Mouse (Mus musculus) midbrain, embryonic 11.5 days (tissue): ENCODE data around the gene Gm10073. TPM values are rescaled to one million over a fixed set of nuclear protein-coding genes. Genes with fewer than 3 reads are reported as not detected.
"Not testable (repeated sequence)": the region's sequence is repeated elsewhere in the genome, so short reads cannot be mapped to it uniquely, and the experiment has no call there.

Experiments used
- ATAC-seq: fragments of 200-750 bp; cut with Nextera tagmentation; 2 replicates; pipeline ENCODE4 v1.8.0; 2017; ENCODE audit warnings: moderate TSS enrichment, moderate library complexity; ENCODE audit not compliant: low FRiP score
- DNase-seq: peaks from one replicate; pipeline ENCODE4 v3.0.0; 2015; ENCODE audit warnings: low spot score; ENCODE audit errors: missing footprints
- H3K27ac ChIP-seq: fragments of 300-500 bp; sonication (generic); 2 replicates; pipeline ENCODE4 v1.5.1; 2014; ENCODE audit warnings: low read depth, low read length
- H3K27me3 ChIP-seq: fragments of 300-500 bp; sonication (generic); 2 replicates; pipeline ENCODE4 v1.6.1; 2014; ENCODE audit warnings: mild to moderate bottlenecking, low read length, moderate library complexity, mixed read lengths; ENCODE audit not compliant: control insufficient read depth, insufficient read depth
- H3K36me3 ChIP-seq: fragments of 300-500 bp; sonication (generic); 2 replicates; pipeline ENCODE4 v1.6.1; 2014; ENCODE audit warnings: mild to moderate bottlenecking, low read length, moderate library complexity, mixed read lengths; ENCODE audit not compliant: control insufficient read depth, insufficient read depth
- H3K4me1 ChIP-seq: fragments of 300-500 bp; sonication (generic); 2 replicates; pipeline ENCODE4 v1.6.1; 2014; ENCODE audit warnings: low read length; ENCODE audit not compliant: control insufficient read depth, insufficient read depth
- H3K4me2 ChIP-seq: fragments of 300-500 bp; sonication (generic); 2 replicates; pipeline ENCODE4 v1.6.1; 2014; ENCODE audit warnings: mild to moderate bottlenecking, moderate library complexity
- H3K4me3 ChIP-seq: fragments of 300-500 bp; sonication (generic); 2 replicates; pipeline ENCODE4 v1.5.1; 2014; ENCODE audit warnings: low read depth, low read length
- H3K9ac ChIP-seq: fragments of 300-500 bp; sonication (generic); 2 replicates; pipeline ENCODE4 v1.6.1; 2014; ENCODE audit warnings: low read length
- H3K9me3 ChIP-seq: fragments of 300-500 bp; sonication (generic); 2 replicates; pipeline ENCODE4 v1.6.1; 2016; ENCODE audit warnings: low read length; ENCODE audit not compliant: control insufficient read depth
- WGBS: fragments of 180-500 bp; shearing (Covaris S2); extraction: QIAGEN DNeasy Blood & Tissue Kit; methylation state at CpG from one replicate; pipeline ENCODE4 v1.1.7; 2014; 5-methylcytosine and 5-hydroxymethylcytosine counted together
- polyA plus RNA-seq: library from polyadenylated mRNA; unstranded; fragments of >200 nt; fragmentation: Nextera tagmentation; extraction: Ambion mirVana; gene quantifications from 2 replicates; pipeline ENCODE4 v1.2.1, GENCODE M21; 2014

The Gm10073 gene
- polyA plus RNA-seq, 1 experiment from 2014 or later = 7.5 TPM

- ATAC-seq (no peak), DNase-seq (no peak)
- Histone ChIP-seq H3K9me3 (no peaks in the 10 kb centered on the region), H3K36me3 (no peaks in the 10 kb centered on the region), H3K27me3 (no peaks in the 10 kb centered on the region), H3K4me1 (no peaks in the 10 kb centered on the region), H3K27ac (no peak overlapping the region), H3K9ac (no peak overlapping the region), H3K4me3 (no peak overlapping the region), H3K4me2 (no peak overlapping the region)
- 97% methylated on average over 3 of the region's 3 CpGs for WGBS
Measured at GRCm38 (mm10) chr8:106585671-106586037, 12.4 kb upstream of the Gm10073 start.

GRCm38 (mm10) chr8:106584942-106585670 is 11.8 kb upstream of the Gm10073 start:
- no peaks in the 10 kb centered on the region for H3K4me1 ChIP-seq
- no peak overlapping the region for H3K9ac ChIP-seq
- H3K27me3 ChIP-seq = no peaks in the 10 kb centered on the region
- H3K4me2 ChIP-seq = no peak overlapping the region
- no peaks in the 10 kb centered on the region for H3K9me3 ChIP-seq
- ATAC-seq (no peak), DNase-seq (no peak)
- WGBS = 80% methylated on average over 11 of the region's 11 CpGs
- H3K36me3 ChIP-seq = no peaks in the 10 kb centered on the region
- H3K27ac ChIP-seq = no peak overlapping the region
- H3K4me3 ChIP-seq = no peak overlapping the region

- H3K9me3 ChIP-seq = no peaks in the 10 kb centered on the region
- H3K27ac ChIP-seq = no peak overlapping the region
- H3K27me3 ChIP-seq = no peaks in the 10 kb centered on the region
- no peak for DNase-seq
- H3K36me3 ChIP-seq = no peaks in the 10 kb centered on the region
- H3K4me1 ChIP-seq = no peaks in the 10 kb centered on the region
- H3K9ac ChIP-seq = no peak overlapping the region
- no peak overlapping the region for H3K4me3 ChIP-seq
- no peak overlapping the region for H3K4me2 ChIP-seq
- ATAC-seq = no peak
- WGBS = 74% methylated on average over 6 of the region's 6 CpGs
Measured at GRCm38 (mm10) chr8:106581344-106582088, 8.3 kb upstream of the Gm10073 start.

GRCm38 (mm10) chr8:106579510-106579909 is 6.2 kb upstream of the Gm10073 start:
- Histone ChIP-seq H3K4me3 (no peak overlapping the region), H3K27ac (no peak overlapping the region), H3K36me3 (no peaks in the 10 kb centered on the region), H3K4me2 (no peak overlapping the region), H3K27me3 (no peaks in the 10 kb centered on the region), H3K9me3 (no peaks in the 10 kb centered on the region), H3K9ac (no peak overlapping the region), H3K4me1 (no peaks in the 10 kb centered on the region)
- no peak for ATAC-seq
- 80% methylated on average over 2 of the region's 2 CpGs for WGBS
- DNase-seq = no peak

DNA sequence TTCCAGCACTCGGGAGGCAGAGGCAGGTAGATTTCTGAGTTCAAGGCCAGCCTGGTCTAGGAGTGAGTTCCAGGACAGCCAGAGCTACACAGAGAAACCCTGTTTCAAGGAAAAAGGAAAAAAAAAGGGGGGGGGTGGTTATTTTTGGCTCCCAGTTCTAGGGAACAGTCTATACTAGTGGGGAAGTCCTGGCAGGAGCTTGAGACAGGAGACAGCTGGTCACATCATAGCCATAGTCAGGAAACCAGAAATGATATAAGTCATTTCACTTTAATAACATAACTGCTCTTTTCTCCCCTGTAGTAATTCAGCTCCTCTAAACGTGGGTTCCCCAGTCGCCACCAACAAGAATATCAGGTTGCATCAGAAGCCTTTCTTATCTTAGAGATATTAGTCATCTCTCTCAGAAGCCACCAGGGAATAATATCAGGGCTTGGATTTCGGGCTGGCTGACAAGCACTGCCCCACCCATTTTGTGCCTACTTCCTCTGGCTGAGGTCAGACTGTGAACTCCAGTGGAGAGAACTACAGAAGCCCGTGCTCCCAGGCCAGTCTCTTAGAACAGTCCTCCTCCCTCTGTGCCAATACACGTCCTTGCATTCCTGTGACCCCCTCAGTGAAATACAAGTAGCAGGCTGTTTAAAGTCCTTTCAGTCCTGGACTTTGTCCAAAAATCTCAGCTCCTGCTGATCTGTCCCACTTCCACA is 3.7 kb upstream of the Gm10073 start:
- WGBS = 62% methylated on average over 6 of the region's 6 CpGs
- H3K4me1 ChIP-seq = no peaks in the 10 kb centered on the region
- H3K27me3 ChIP-seq = no peaks in the 10 kb centered on the region
- DNase-seq (peak; percentile 72), ATAC-seq (no peak)
- H3K27ac ChIP-seq = no peak overlapping the region
- H3K36me3 ChIP-seq = no peaks in the 10 kb centered on the region
- H3K4me2 ChIP-seq = no peak overlapping the region
- no peak overlapping the region for H3K4me3 ChIP-seq
- H3K9me3 ChIP-seq = no peaks in the 10 kb centered on the region
- no peak overlapping the region for H3K9ac ChIP-seq

GRCm38 (mm10) chr8:106574283-106574682 is 1.0 kb upstream of the Gm10073 start:
- Histone ChIP-seq H3K4me2 (no peak overlapping the region), H3K9me3 (no peaks in the 10 kb centered on the region), H3K4me3 (no peak overlapping the region), H3K27me3 (no peaks in the 10 kb centered on the region), H3K27ac (no peak overlapping the region), H3K4me1 (peaks cover 5% of the 10 kb centered on the region; the same call in 1 of the 2 replicates), H3K9ac (no peak overlapping the region), H3K36me3 (no peaks in the 10 kb centered on the region)
- ATAC-seq (no peak), DNase-seq (peak; percentile 81)
- 84% methylated on average over 4 of the region's 4 CpGs for WGBS

DNA sequence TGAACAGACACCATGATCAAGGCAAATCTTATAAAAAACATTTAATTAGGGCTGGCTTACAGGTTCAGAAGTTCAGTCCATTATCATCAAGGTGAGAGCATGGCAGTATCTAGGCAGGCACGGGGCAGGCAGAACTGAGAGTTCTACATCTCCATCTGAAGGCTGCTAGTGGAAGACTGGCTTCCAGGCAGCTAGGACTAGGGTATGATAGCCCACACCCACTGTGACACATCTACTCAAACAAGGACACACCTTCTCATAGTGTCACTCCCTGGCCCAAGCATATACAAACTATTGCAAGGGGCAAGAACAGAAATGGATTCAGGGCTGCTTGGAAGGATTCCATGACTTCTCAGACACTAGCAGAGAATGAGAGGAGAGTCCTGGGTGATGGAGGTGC is 1.1 kb downstream of the Gm10073 start:
- not testable (repeated sequence) for H3K4me3 ChIP-seq, H3K27me3 ChIP-seq, H3K9me3 ChIP-seq, H3K4me1 ChIP-seq, ATAC-seq, H3K9ac ChIP-seq, H3K27ac ChIP-seq, H3K4me2 ChIP-seq, H3K36me3 ChIP-seq
- peak; percentile 59 for DNase-seq
- 88% methylated on average over 1 of the region's 1 CpGs for WGBS

GRCm38 (mm10) chr8:106571551-106572172 is 1.6 kb downstream of the Gm10073 start:
- Histone ChIP-seq H3K4me1 (peaks cover 7% of the 10 kb centered on the region), H3K9me3 (no peaks in the 10 kb centered on the region), H3K27ac (no peak overlapping the region), H3K36me3 (no peaks in the 10 kb centered on the region), H3K9ac (no peak overlapping the region), H3K27me3 (no peaks in the 10 kb centered on the region), H3K4me2 (no peak overlapping the region), H3K4me3 (no peak overlapping the region)
- 91% methylated on average over 5 of the region's 5 CpGs for WGBS
- ATAC-seq (no peak), DNase-seq (peak; percentile 23)
